Mouse (Mus musculus) forebrain, postnatal 0 days (tissue): ENCODE results near the gene Itih4. TPM values are rescaled to one million over a fixed set of nuclear protein-coding genes. Genes with fewer than 3 reads are reported as not detected.

Experiments used
- ATAC-seq: fragments of 200-750 bp; cut with Nextera tagmentation; 2 replicates; pipeline ENCODE4 v1.8.0; 2017; ENCODE audit warnings: mild to moderate bottlenecking, moderate library complexity
- DNase-seq: peaks from one replicate; pipeline ENCODE4 v3.0.0-alpha.2; 2015
- H3K27ac ChIP-seq: fragments of 300-500 bp; sonication (generic); 2 replicates; pipeline ENCODE4 v1.5.1; 2014; ENCODE audit warnings: low read depth, mild to moderate bottlenecking, antibody characterized with exemption, low read length, moderate library complexity, mixed read lengths
- H3K27me3 ChIP-seq: fragments of 300-500 bp; sonication (generic); 2 replicates; pipeline ENCODE4 v1.6.1; 2014; ENCODE audit warnings: mild to moderate bottlenecking, low read length, mixed read lengths; ENCODE audit not compliant: insufficient read depth
- H3K36me3 ChIP-seq: fragments of 300-500 bp; sonication (generic); 2 replicates; pipeline ENCODE4 v1.6.1; 2014; ENCODE audit warnings: mild to moderate bottlenecking, moderate library complexity; ENCODE audit not compliant: insufficient read depth
- H3K4me1 ChIP-seq: fragments of 300-500 bp; sonication (generic); 2 replicates; pipeline ENCODE4 v1.6.1; 2014; ENCODE audit warnings: antibody characterized with exemption; ENCODE audit not compliant: insufficient read depth
- H3K4me2 ChIP-seq: fragments of 300-500 bp; sonication (generic); 2 replicates; pipeline ENCODE4 v1.6.1; 2014; ENCODE audit warnings: low read depth, mild to moderate bottlenecking, moderate library complexity
- H3K4me3 ChIP-seq: fragments of 300-500 bp; sonication (generic); 2 replicates; pipeline ENCODE4 v1.5.1; 2014; ENCODE audit warnings: low read depth, low read length, mixed read lengths
- H3K9ac ChIP-seq: fragments of 300-500 bp; sonication (generic); 2 replicates; pipeline ENCODE4 v1.6.1; 2014; ENCODE audit warnings: mild to moderate bottlenecking
- H3K9me3 ChIP-seq: fragments of 300-500 bp; sonication (generic); 2 replicates; pipeline ENCODE4 v1.6.1; 2016; ENCODE audit warnings: low read length
- CTCF ChIP-seq: sonication (generic); IDR thresholded peaks from 2 replicates; pipeline ENCODE4 v1.5.1; 2016; ENCODE audit warnings: antibody characterized with exemption, control low read depth, low read depth
- WGBS: fragments of 180-500 bp; shearing (Covaris S2); extraction: QIAGEN DNeasy Blood & Tissue Kit; methylation state at CpG from one replicate; pipeline ENCODE4 v1.1.7; 2014; 5-methylcytosine and 5-hydroxymethylcytosine counted together
- polyA plus RNA-seq: library from polyadenylated mRNA; unstranded; fragments of >200 nt; fragmentation: Nextera tagmentation; extraction: Ambion mirVana; gene quantifications from 2 replicates; pipeline ENCODE4 v1.2.1, GENCODE M21; 2015
- total RNA-seq: library from RNA; depleted of rRNA; stranded (reverse); fragments of >200 nt; gene quantifications from 2 replicates; pipeline ENCODE4 v1.2.3, GENCODE M21; 2014

Gene Itih4
- total and polyA plus RNA-seq, 2 experiments from 2014 or later = 0.15 TPM; not detected in 1

GRCm38 (mm10) chr14:30913404-30913803 is 27.1 kb downstream of the Itih4 start:
- Histone ChIP-seq H3K27ac (no peak overlapping the region), H3K9me3 (no peaks in the 10 kb centered on the region), H3K4me2 (no peak overlapping the region), H3K4me1 (no peaks in the 10 kb centered on the region), H3K36me3 (no peaks in the 10 kb centered on the region), H3K9ac (no peak overlapping the region), H3K4me3 (no peak overlapping the region), H3K27me3 (no peaks in the 10 kb centered on the region)
- DNase-seq (no peak), ATAC-seq (no peak)
- 70% methylated on average over 5 of the region's 5 CpGs for WGBS
- no peak for TF ChIP-seq CTCF

GRCm38 (mm10) chr14:30916516-30916915 is 30.2 kb downstream of the Itih4 start:
- H3K27me3 ChIP-seq = no peaks in the 10 kb centered on the region
- no peak overlapping the region for H3K9ac ChIP-seq
- no peak overlapping the region for H3K4me3 ChIP-seq
- no peaks in the 10 kb centered on the region for H3K36me3 ChIP-seq
- H3K9me3 ChIP-seq = no peaks in the 10 kb centered on the region
- no peak overlapping the region for H3K4me2 ChIP-seq
- DNase-seq = no peak
- TF ChIP-seq CTCF = no peak
- ATAC-seq = no peak
- H3K27ac ChIP-seq = no peak overlapping the region
- 79% methylated on average over 1 of the region's 1 CpGs for WGBS
- H3K4me1 ChIP-seq = no peaks in the 10 kb centered on the region

- Histone ChIP-seq H3K9me3 (no peaks in the 10 kb centered on the region), H3K4me3 (no peak overlapping the region), H3K4me2 (no peak overlapping the region), H3K36me3 (no peaks in the 10 kb centered on the region), H3K9ac (no peak overlapping the region), H3K27ac (no peak overlapping the region), H3K4me1 (no peaks in the 10 kb centered on the region), H3K27me3 (no peaks in the 10 kb centered on the region)
- DNase-seq = peak; percentile 42
- no peak for TF ChIP-seq CTCF
- ATAC-seq = peak; percentile 75
- 37% methylated on average over 8 of the region's 8 CpGs for WGBS
These were observed 35.9 kb downstream of the Itih4 start for GRCm38 (mm10) chr14:30922053-30922670.

- TF ChIP-seq CTCF = no peak
- WGBS = 70% methylated on average over 6 of the region's 6 CpGs
- peak; percentile 60 for ATAC-seq
- Histone ChIP-seq H3K36me3 (no peaks in the 10 kb centered on the region), H3K9me3 (no peaks in the 10 kb centered on the region), H3K27ac (no peak within 1 kb of the TSS), H3K27me3 (no peaks in the 10 kb centered on the region), H3K4me1 (no peaks in the 10 kb centered on the region), H3K4me2 (no peak within 1 kb of the TSS), H3K9ac (no peak within 1 kb of the TSS), H3K4me3 (no peak within 1 kb of the TSS)
- peak; percentile 12 for DNase-seq
These were observed 37.3 kb downstream of the Itih4 start, which contains the start of gene Itih3 for GRCm38 (mm10) chr14:30923375-30924105. Itih3 (minus strand) TSS chr14:30923760.

GRCm38 (mm10) chr14:30925492-30925891 is 39.2 kb downstream of the Itih4 start:
- H3K4me2 ChIP-seq = no peak overlapping the region
- TF ChIP-seq CTCF = no peak
- no peak overlapping the region for H3K9ac ChIP-seq
- DNase-seq = no peak
- no peak overlapping the region for H3K27ac ChIP-seq
- H3K9me3 ChIP-seq = no peaks in the 10 kb centered on the region
- no peaks in the 10 kb centered on the region for H3K4me1 ChIP-seq
- no peak for ATAC-seq
- no peaks in the 10 kb centered on the region for H3K36me3 ChIP-seq
- 90% methylated on average over 3 of the region's 3 CpGs for WGBS
- no peaks in the 10 kb centered on the region for H3K27me3 ChIP-seq
- H3K4me3 ChIP-seq = no peak overlapping the region

- Histone ChIP-seq H3K27me3 (no peaks in the 10 kb centered on the region), H3K9ac (no peak overlapping the region), H3K4me3 (no peak overlapping the region), H3K27ac (no peak overlapping the region), H3K4me1 (no peaks in the 10 kb centered on the region), H3K9me3 (no peaks in the 10 kb centered on the region), H3K4me2 (no peak overlapping the region), H3K36me3 (no peaks in the 10 kb centered on the region)
- no peak for TF ChIP-seq CTCF
- 88% methylated on average over 4 of the region's 4 CpGs for WGBS
- no peak for ATAC-seq
- no peak for DNase-seq
These were observed 44.1 kb downstream of the Itih4 start for GRCm38 (mm10) chr14:30930386-30930785.

GRCm38 (mm10) chr14:30933351-30933750 is 47.1 kb downstream of the Itih4 start:
- 86% methylated on average over 9 of the region's 9 CpGs for WGBS
- no peak overlapping the region for H3K27ac ChIP-seq
- ATAC-seq = no peak

More at GRCm38 (mm10) chr14:30933351-30933750, 47.1 kb downstream of the Itih4 start:
- TF ChIP-seq CTCF = no peak
- no peak overlapping the region for H3K9ac ChIP-seq
- no peak overlapping the region for H3K4me3 ChIP-seq
- no peaks in the 10 kb centered on the region for H3K4me1 ChIP-seq
- no peaks in the 10 kb centered on the region for H3K9me3 ChIP-seq
- H3K27me3 ChIP-seq = no peaks in the 10 kb centered on the region
- no peak overlapping the region for H3K4me2 ChIP-seq
- no peak for DNase-seq
- H3K36me3 ChIP-seq = no peaks in the 10 kb centered on the region
